Mouse (Mus musculus) liver, embryonic 14.5 days (tissue): ENCODE data around the gene Surf4.

Experiments used
- CTCF ChIP-seq: IDR thresholded peaks from 2 replicates; pipeline ENCODE4 v1.5.1; 2016; ENCODE audit warnings: antibody characterized with exemption, low read depth, control low read depth
- EP300 ChIP-seq: IDR thresholded peaks from 2 replicates; pipeline ENCODE4 v1.6.1; 2016; ENCODE audit warnings: antibody characterized with exemption, low read depth

DNA sequence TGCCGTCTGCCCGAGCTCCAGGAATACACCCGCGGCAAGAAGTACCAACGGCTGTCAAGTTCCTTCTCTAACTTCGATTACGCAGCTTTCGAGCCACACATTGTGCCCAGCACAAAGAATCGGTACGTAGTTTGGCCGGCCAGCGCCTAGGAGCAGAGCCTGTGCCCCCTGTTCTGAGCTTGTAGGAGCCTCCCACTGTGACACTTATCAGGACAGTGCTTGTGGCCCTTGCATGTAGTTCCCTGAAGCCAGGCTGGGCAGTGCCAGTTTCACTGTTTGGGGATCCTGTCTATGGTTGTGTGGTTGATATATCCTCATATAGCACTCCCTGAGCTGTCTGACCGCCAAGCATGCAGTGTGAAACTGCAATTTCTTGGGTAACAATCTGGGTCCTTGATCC is 17.0 kb downstream of the Surf4 start:
- TF ChIP-seq CTCF (no peak), EP300 (no peak)
